Mouse (Mus musculus) intestine, embryonic 16.5 days (tissue): ENCODE results near the gene Vim. TPM values are rescaled to one million over a fixed set of nuclear protein-coding genes. Genes with fewer than 3 reads are reported as not detected.
A peak's percentile ranks its signal among the peaks of the same experiment; 100 is the strongest.

ENCODE experiments used
- ATAC-seq: fragments of 200-750 bp; cut with Nextera tagmentation; 2 replicates; pipeline ENCODE4 v1.8.0; 2017; ENCODE audit warnings: moderate TSS enrichment, moderate library complexity
- H3K27ac ChIP-seq: fragments of 300-500 bp; sonication (generic); 2 replicates; pipeline ENCODE4 v1.5.1; 2014; ENCODE audit warnings: mild to moderate bottlenecking, low read length
- H3K27me3 ChIP-seq: fragments of 300-500 bp; sonication (generic); replicated peaks from 2 replicates; pipeline ENCODE4 v1.6.1; 2014; ENCODE audit warnings: low read length, control low read depth, mixed read lengths; ENCODE audit not compliant: control insufficient read depth, insufficient read depth
- H3K36me3 ChIP-seq: fragments of 300-500 bp; sonication (generic); 2 replicates; pipeline ENCODE4 v1.6.1; 2014; ENCODE audit warnings: low read length, control low read depth; ENCODE audit not compliant: control insufficient read depth, insufficient read depth
- H3K4me1 ChIP-seq: fragments of 300-500 bp; sonication (generic); 2 replicates; pipeline ENCODE4 v1.6.1; 2014; ENCODE audit warnings: low read length, control low read depth, mixed read lengths; ENCODE audit not compliant: control insufficient read depth, insufficient read depth
- H3K4me2 ChIP-seq: fragments of 300-500 bp; sonication (generic); 2 replicates; pipeline ENCODE4 v1.6.1; 2014; ENCODE audit warnings: low read depth, low read length, control low read depth
- H3K4me3 ChIP-seq: fragments of 300-500 bp; sonication (generic); 2 replicates; pipeline ENCODE4 v1.5.1; 2014; ENCODE audit warnings: mild to moderate bottlenecking, low read length
- H3K9ac ChIP-seq: fragments of 300-500 bp; sonication (generic); 2 replicates; pipeline ENCODE4 v1.6.1; 2014; ENCODE audit warnings: low read depth, low read length
- H3K9me3 ChIP-seq: fragments of 300-500 bp; sonication (generic); 2 replicates; pipeline ENCODE4 v1.6.1; 2016; ENCODE audit warnings: low read length, control low read depth; ENCODE audit not compliant: control insufficient read depth
- WGBS: fragments of 180-500 bp; shearing (Covaris S2); extraction: QIAGEN DNeasy Blood & Tissue Kit; methylation state at CpG from one replicate; pipeline ENCODE4 v1.1.7; 2014; 5-methylcytosine and 5-hydroxymethylcytosine counted together
- polyA plus RNA-seq: library from polyadenylated mRNA; unstranded; fragments of >200 nt; fragmentation: Nextera tagmentation; extraction: Ambion mirVana; gene quantifications from 2 replicates; pipeline ENCODE4 v1.2.1, GENCODE M21; 2015

The Vim gene
- polyA plus RNA-seq, 1 experiment from 2014 or later: 392 TPM

DNA sequence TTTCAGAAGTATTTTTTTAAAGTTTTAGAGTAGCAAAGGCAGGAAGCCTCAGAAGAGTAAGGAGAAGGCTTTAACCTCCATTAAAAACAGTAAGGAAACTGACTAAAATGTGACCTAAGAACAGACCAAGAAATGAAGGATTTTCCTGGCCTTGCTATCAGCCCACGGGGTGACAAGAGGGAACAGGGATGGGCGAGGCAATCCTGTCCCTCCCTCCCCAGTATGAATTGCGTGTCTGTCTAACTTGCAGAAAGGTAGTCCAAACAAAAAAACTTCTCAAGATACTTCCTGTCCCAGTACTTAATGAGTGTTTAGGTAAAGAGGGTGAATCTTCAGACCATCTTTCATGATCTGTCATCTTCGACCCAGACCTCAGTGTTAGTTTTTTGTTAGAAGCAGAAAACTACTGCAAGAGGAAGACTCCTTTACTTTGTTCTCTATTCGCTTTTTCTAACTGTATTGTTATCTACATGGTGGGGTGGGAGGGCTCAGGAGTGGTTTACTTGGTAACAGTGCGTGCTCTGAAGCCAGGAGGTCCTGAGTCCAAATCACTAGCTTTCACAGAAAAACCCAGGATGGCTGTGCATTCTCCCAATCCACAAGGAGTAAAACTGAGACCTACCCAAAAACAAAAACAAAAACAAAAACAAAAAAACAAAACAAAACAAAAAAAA lies 34.9 kb upstream of the Vim start:
- WGBS: 40% methylated on average over 6 of the region's 6 CpGs
- no peaks in the 10 kb centered on the region for H3K27me3 ChIP-seq
- no peak for ATAC-seq
- H3K27ac ChIP-seq: no peak overlapping the region
- no peak overlapping the region for H3K4me2 ChIP-seq
- H3K9ac ChIP-seq: no peak overlapping the region
- H3K36me3 ChIP-seq: no peaks in the 10 kb centered on the region
- no peak overlapping the region for H3K4me3 ChIP-seq
- H3K4me1 ChIP-seq: 0 out of 2 replicates have a peak, but pooled peaks cover 5% of the 10 kb centered on the region
- no peaks in the 10 kb centered on the region for H3K9me3 ChIP-seq

DNA sequence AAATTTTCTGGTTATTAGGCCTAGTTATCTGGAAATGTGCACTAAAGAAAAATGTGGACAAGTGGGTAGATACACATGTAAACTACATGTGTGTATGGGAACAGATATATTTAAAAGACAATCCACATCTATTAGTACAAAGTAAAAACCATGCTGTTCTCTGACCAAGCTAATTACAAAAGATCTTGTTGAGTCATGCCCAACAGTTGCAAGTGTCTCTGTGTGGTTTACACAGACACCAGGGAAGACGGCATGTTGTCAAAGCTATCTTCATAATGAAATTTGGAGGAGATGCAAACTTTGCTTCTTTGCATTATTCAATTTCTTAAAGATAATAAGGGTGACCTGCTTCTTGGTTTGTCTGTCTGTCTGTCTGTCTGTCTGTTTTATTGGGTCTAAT lies 33.9 kb upstream of the Vim start:
- 0 out of 2 replicates have a peak, but pooled peaks cover 4% of the 10 kb centered on the region for H3K4me1 ChIP-seq
- H3K9ac ChIP-seq: no peak overlapping the region
- no peak for ATAC-seq
- H3K4me2 ChIP-seq: no peak overlapping the region
- H3K27me3 ChIP-seq: no peaks in the 10 kb centered on the region
- no peaks in the 10 kb centered on the region for H3K36me3 ChIP-seq
- H3K9me3 ChIP-seq: no peaks in the 10 kb centered on the region
- H3K4me3 ChIP-seq: no peak overlapping the region
- 90% methylated on average over 1 of the region's 1 CpGs for WGBS
- H3K27ac ChIP-seq: no peak overlapping the region

DNA sequence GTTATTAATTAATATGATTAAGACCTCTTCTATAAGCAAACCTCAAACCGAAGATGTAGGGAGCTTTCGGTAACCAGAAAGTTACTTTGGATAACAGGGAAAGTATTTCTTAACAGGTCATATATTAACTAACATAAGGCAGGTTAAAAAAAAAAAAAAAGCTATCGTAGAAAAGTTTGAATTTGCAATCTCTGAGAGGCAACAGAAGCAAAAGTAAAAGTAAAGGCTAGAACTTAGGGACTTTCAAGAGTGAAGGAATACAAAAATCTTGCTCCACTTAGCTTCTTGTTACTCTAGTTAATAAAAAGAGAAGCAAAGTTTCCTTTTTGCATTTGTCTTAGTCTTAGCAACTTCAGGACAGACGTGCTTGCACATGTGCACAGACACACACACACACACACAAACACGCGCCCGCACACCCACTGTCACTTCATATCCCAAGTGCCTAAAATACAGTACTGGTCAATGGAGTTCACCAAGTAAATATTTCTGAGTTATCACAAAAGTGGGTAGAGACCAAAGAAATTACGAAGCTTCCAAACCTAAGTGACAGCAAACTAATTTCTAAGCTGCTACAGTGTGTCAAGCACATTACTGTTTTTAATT lies 30.1 kb upstream of the Vim start:
- 31% methylated on average over 8 of the region's 8 CpGs for WGBS
- peak; percentile 42 for ATAC-seq
- no peaks in the 10 kb centered on the region for H3K36me3 ChIP-seq
- H3K4me3 ChIP-seq: peak overlapping the region; percentile 63
- H3K9me3 ChIP-seq: no peaks in the 10 kb centered on the region
- 0 out of 2 replicates have a peak, but pooled peaks cover 2% of the 10 kb centered on the region for H3K4me1 ChIP-seq
- H3K27ac ChIP-seq: peak overlapping the region; percentile 90
- peak overlapping the region; percentile 56 for H3K4me2 ChIP-seq
- peak overlapping the region; percentile 81 for H3K9ac ChIP-seq
- H3K27me3 ChIP-seq: no peaks in the 10 kb centered on the region

DNA sequence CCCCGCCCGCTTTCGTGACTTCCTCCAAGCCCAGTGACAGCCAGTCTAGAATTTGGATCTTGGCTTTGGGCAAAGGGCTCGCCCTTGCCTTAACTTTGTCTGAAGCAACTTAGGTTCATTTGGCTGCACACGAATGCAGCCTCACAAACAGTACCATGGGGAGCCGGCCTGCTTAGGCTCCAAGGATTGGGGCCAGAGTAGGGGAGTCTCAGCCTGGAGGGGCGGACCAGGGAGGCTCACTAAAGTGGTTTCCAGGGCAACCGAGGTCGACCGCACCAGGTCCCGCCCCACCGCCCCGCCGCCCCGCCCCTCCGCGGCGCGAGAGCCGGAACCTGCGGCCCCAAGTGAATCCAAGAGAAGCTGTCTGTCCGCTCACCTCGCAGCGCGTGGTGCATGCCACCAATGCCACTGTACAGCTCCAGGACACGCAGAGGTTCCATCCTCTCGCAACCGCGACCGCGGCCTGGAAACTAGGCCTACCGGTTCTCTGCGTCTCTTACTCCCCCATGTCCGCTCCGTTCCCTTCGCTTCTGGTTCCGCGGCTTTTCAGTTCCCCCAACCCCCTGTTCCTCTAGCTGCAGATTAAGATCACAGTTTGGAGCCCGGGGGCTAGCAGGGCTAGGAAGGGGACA lies 29.4 kb upstream of the Vim start, which contains the start of gene Trdmt1:
Gene Trdmt1, minus strand, starts transcription at position 476 of the 632 bp plus-strand sequence.
- H3K9me3 ChIP-seq: no peaks in the 10 kb centered on the region
- no peaks in the 10 kb centered on the region for H3K36me3 ChIP-seq
- WGBS: under 1% methylated on average over 39 of the region's 39 CpGs
- peak within 1 kb of the TSS; percentile 63 for H3K4me3 ChIP-seq
- H3K4me2 ChIP-seq: peak within 1 kb of the TSS; percentile 56
- H3K27ac ChIP-seq: peak within 1 kb of the TSS; percentile 90
- peak; percentile 100 for ATAC-seq
- H3K4me1 ChIP-seq: no peaks in the 10 kb centered on the region
- no peaks in the 10 kb centered on the region for H3K27me3 ChIP-seq
- H3K9ac ChIP-seq: peak within 1 kb of the TSS; percentile 81

DNA sequence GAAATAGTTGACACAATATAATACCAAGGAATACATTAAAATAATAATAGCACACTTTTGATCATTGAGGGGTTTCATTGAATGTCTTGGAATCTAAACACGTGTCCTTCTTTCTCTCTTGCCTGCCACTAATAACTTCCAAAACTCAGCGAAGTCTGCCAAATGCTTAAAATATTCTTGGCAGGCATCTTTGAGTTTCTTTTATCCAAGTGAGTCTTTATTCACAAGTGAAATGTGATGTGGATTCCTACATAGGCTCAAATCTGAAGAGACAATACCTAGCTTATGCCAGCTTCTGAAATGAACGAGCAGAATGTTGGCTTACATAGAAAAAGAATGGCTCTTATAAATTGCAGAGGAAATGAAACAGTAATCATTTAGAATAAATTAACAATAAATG lies 25.0 kb upstream of the Vim start:
- Histone ChIP-seq H3K4me1 (no peaks in the 10 kb centered on the region), H3K4me3 (no peak overlapping the region), H3K9me3 (no peaks in the 10 kb centered on the region), H3K27me3 (no peaks in the 10 kb centered on the region), H3K27ac (no peak overlapping the region), H3K36me3 (no peaks in the 10 kb centered on the region), H3K4me2 (no peak overlapping the region), H3K9ac (no peak overlapping the region)
- 70% methylated on average over 3 of the region's 3 CpGs for WGBS
- no peak for ATAC-seq

DNA sequence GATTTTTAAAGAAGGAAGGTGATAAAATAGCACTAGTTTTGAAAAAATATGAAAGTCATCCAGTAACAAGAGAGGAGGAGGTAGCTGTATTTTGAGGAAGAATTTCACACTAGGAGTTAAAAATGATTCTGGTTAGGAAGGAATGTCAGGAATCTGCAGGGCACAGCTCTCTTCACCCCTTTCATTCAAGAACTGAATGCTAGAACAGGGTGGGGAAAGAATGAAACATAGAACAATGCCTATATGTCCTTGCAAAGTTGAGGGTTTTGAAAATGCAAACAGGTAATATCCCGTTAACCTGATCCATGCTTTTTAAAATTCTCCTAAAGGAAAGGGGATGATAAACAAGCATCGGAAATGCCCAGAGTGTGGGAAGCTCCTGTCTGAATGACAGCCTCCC lies 19.8 kb upstream of the Vim start:
- Histone ChIP-seq H3K9me3 (no peaks in the 10 kb centered on the region), H3K36me3 (no peaks in the 10 kb centered on the region), H3K4me2 (no peak overlapping the region), H3K27me3 (no peaks in the 10 kb centered on the region), H3K27ac (no peak overlapping the region), H3K4me3 (no peak overlapping the region), H3K4me1 (no peaks in the 10 kb centered on the region), H3K9ac (no peak overlapping the region)
- no peak for ATAC-seq
- 52% methylated on average over 2 of the region's 2 CpGs for WGBS

DNA sequence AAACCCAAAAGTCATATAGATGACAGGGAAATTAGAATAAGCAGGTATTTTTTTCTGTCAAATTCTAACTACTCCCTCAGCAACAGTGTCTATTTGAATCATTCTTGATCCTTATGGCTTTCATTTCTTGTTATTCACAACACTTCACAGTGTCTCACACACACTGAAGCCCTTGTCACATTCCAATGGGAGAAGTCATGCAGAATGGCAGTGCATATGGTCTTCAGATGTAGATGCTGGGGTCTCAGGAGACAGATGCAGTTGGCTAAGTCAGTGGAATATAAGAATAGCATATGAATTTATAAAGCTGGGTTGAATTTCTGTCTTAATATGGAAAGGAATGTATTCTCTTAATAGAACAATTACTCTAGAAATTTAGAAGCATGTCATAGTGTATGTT lies 17.5 kb upstream of the Vim start:
- no peak overlapping the region for H3K27ac ChIP-seq
- no peaks in the 10 kb centered on the region for H3K9me3 ChIP-seq
- no peaks in the 10 kb centered on the region for H3K27me3 ChIP-seq
- ATAC-seq: no peak
- H3K9ac ChIP-seq: no peak overlapping the region
- no peak overlapping the region for H3K4me3 ChIP-seq
- H3K36me3 ChIP-seq: no peaks in the 10 kb centered on the region
- H3K4me2 ChIP-seq: no peak overlapping the region
- H3K4me1 ChIP-seq: no peaks in the 10 kb centered on the region

DNA sequence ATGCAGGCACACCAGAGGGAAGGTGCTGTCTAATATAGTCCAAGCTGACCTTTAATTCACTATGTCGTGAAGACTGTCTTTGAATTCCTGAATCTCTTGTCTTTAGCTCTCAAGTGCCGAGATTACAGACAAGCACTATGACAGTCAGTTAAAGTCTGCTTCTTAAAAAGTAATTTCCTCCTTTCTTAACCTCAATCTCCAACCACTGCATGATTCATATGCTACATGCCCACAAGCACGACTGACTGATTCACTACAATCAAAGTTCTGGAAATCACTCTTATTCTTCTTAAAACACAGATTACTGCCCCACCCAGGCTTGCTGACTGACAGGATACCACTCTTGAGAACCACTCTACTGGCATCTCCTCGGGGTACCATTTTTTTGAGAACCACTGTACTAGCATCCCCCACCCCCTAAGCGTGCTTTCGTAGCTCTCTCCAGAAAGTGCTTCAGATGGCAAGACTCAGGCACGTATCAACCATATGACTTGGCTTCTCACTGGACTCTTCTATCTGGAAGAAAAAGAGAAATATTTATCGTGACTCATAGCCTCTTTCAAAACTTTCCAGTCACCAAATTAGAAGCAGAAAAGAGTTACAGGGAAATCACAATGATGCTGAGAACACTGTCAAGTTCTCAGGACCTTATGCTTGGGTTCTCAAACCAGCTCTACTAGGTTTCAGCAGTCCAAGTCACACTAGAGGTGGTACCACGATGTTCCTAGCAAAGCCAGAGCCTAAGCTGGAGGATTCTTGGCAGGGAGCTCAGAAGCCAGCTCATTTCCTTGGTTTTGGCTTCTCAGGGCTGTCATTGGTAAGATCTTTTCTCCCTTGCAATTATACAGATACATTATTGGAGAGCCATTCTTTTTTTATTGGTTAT lies 16.3 kb upstream of the Vim start:
- Histone ChIP-seq H3K4me1 (no peaks in the 10 kb centered on the region), H3K9ac (no peak overlapping the region), H3K27ac (no peak overlapping the region), H3K9me3 (no peaks in the 10 kb centered on the region), H3K4me2 (no peak overlapping the region), H3K27me3 (no peaks in the 10 kb centered on the region), H3K36me3 (no peaks in the 10 kb centered on the region), H3K4me3 (no peak overlapping the region)
- 74% methylated on average over 9 of the region's 9 CpGs for WGBS
- ATAC-seq: no peak
